Mouse (Mus musculus): ENCODE data around the gene Mest.

DNA sequence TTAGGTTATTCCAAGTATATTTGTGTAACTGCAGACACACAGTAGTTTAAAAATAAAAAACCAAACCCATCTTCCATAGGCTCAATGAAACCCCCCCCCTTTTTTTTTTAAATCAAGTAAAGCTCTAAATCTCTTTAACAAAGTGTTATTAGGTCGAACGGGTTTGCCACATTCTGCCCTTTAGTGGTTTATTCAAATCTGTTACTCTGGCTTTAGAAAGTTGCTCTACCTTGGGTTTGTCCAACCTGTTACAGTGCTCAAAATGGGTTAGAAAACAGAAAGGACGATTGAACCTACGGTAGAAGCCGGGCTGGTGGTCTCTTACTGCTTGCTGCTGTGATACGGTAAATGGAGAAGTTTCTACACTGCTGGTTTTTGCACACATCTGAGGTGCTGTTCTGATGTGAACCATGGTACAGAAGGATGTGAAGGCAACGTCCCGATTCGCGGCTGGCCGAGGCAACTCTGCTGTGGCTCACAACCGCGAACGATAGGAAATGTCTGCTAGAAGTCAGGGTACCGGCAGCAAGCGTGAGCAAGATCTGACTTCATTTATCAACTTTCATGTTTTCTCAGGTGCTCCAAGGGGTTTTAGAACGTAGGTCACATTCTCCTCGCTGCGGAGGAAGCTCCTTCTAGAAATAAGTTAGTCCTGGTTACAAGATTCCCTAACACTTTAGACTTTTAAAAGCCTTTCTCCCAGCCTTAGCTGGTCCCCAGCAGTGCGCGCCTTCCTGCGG lies 11.8 kb downstream of the Mest start:
- no peak for TF ChIP-seq CTCF (conservative IDR thresholded peaks at IDR 0.05; ENCODE audit: low read length)
- no peak for TF ChIP-seq NANOG (IDR thresholded peaks at IDR 0.05; ENCODE audit: borderline replicate concordance, low read length)
- TF ChIP-seq POU5F1 (IDR thresholded peaks at IDR 0.05; ENCODE audit: borderline replicate concordance, low read length) = no peak
